Mouse (Mus musculus): ENCODE results near the gene Lipm. TPM values are rescaled to one million over a fixed set of nuclear protein-coding genes. Genes with fewer than 3 reads are reported as not detected.

Lipm gene
- not detected for total RNA-seq (2021)

GRCm38 (mm10) chr19:34100633-34101032, at the start of gene Lipm:
TSS of gene Lipm (plus strand) at chr19:34100933.
- DNase-seq (ENCODE audit: low spot score in 2 of 2), result no peak
- intact Hi-C loops (cut with DNase I), result no loop called here

DNA sequence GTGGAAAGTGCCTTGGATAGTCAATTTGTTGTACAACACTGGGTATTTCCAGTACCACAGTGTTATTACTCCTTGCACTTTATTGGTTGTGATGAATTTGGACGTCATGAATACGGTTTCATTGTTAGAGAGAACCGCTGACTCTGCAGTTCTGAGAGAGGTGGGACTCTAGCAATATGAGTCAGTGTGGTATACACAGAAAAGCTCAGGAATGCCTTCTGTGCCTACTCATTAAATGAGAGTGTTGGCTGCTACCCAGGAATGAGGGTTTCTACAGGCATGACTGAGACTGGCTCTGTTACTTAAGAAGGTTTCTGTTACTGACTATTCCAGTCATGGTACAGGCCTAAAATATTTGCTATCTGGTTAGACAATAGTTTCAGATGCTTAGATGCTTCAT, 49.2 kb upstream of the Lipm start:
- intact Hi-C loops (cut with DNase I), result no loop called here
- DNase-seq (ENCODE audit: low spot score in 2 of 2), result no peak

DNA sequence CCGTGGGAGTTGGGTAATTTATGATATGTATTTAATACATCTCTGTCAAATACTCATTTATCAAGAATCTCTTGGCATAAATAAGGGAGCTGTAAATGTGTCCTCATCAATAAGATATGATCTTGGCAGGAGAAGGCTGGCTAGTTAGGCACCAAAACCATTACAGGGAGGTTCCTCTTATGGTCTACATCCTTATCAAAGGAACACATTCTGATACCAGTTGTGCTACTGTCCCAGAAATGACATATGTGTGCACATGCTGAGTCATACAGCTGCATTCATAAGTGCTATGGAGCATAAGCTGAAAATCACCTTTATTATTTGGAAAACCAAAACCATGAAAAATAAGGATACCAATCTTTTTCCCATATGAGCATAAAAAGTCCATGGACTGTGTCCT, 37.2 kb upstream of the Lipm start:
- intact Hi-C loops (cut with DNase I), result no loop called here
- no peak for DNase-seq (ENCODE audit: low spot score in 2 of 2)

DNA sequence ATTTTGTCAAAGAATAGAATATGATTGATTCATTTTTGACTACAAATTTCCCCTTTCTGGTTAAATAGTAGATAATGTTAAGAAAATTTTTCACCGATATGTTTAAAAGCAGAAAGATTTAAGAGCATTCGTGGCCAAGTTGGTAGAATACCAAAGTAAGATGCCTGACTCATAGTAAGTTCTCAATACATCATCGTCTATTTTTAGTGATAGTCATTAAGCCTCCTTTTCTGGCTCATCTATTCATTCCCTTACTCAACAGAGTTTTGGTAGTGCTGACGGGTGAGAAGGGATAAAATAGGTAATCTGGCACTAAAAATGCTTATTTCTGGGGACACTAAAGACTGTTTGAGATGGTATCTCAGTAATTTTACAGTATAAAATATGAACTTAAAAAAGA, 36.7 kb upstream of the Lipm start:
- no peak for DNase-seq (ENCODE audit: low spot score in 2 of 2)
- intact Hi-C loops (cut with DNase I), result no loop called here

DNA sequence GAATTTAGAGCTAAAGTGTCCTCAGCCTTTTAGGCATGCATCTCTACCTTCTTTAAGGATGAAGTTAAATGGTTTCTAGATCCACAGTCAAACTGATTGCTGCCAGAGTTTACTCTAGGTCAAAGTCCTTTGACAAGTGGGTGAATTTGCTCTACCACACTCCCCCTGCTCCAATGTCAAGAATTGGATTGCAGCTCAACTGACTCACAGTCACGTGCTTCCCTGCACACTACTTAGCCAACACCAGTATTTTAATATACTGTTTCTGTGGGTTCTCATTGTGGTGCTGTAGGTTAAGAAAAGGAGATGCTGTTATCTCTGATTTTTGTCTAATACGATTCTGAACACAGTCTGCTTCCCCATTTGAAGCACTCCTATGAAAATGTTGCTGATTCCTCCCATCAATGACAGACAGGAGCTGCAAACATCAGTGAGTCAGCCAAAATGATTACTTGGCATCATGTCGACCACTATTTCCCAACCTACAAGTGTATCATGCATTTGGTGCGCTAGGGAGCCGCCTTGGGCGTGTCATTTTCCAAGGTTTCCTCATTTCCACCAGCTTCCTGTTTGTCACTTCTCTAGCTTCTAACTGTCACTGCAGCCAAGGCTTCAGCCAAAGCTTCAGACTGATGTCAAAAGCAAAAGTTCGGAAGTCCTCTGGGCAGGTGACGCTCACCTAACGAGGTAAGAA, 33.8 kb upstream of the Lipm start, which contains the start of gene Lipn:
TSS of gene Lipn (plus strand) at position 580 of the 694 bp plus-strand sequence.
- DNase-seq (ENCODE audit: low spot score in 2 of 2), result no peak
- intact Hi-C loops (cut with DNase I), result no loop called here

GRCm38 (mm10) chr19:34074239-34074638, 26.5 kb upstream of the Lipm start:
- no peak for DNase-seq (ENCODE audit: low spot score in 2 of 2)
- intact Hi-C loops (cut with DNase I), result no loop called here

GRCm38 (mm10) chr19:34078130-34078529, 22.6 kb upstream of the Lipm start:
- intact Hi-C loops (cut with DNase I), result no loop called here
- DNase-seq (ENCODE audit: low spot score in 2 of 2), result no peak

DNA sequence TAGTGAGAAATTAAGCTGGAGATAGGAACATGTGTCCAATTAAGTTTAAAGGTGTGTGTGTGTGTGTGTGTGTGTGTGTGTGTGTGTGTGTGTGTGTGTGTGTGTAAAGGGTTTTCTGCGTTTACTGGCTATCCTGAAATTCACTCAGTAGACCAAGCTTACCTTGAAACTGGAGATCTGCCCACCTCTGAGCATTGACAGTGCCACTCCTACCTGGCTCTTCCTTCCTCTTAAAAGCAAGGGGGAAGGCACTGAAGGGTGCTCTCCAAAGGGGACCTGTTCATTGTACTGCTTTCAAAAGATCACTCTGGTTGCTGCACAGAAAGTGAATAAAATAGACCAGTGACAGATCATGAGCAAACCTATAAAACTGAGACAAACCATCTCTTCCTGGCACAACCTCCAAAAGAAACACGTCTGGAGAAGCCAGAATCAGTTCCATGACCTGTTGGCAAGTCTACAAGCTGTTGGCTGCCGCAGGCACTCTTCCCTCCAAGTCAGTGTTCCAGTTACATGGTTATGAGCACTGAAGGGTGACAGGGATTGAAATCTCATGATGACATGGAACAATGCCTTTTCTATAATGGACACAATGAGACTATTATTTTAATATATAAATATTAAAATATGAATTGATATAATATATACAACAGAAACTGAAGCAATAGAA, 11.6 kb upstream of the Lipm start:
- intact Hi-C loops (cut with DNase I), result no loop called here
- no peak for DNase-seq (ENCODE audit: low spot score in 2 of 2)

GRCm38 (mm10) chr19:34095381-34095780, 5.4 kb upstream of the Lipm start:
- intact Hi-C loops (cut with DNase I), result no loop called here
- no peak for DNase-seq (ENCODE audit: low spot score in 2 of 2)

- intact Hi-C loops (cut with DNase I), result no loop called here
- DNase-seq (ENCODE audit: low spot score in 2 of 2), result no peak
These were observed 4.5 kb upstream of the Lipm start for GRCm38 (mm10) chr19:34096228-34096627.

- intact Hi-C loops (cut with DNase I), result no loop called here
- no peak for DNase-seq (ENCODE audit: low spot score in 2 of 2)
These were observed 1.2 kb downstream of the Lipm start for GRCm38 (mm10) chr19:34101888-34102287.

DNA sequence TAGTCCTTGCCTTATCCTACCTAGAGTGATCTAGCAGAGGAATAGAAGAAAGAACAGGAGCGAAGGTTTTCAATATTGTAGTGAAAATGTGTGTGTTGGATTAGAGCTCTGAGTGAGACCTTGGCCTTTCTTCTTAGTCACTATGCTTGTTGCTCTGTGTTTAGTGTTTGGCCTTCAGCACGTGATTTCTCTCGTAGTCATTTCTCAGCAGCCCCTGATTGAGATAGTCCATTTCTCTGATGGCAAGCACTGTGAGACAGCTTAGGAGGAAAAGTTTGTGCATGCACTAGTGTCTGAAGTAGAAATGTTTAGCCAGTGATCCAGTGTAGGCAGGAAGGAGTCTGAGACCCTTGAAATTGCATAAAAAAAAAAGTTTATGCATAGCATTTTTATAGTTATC, 4.1 kb downstream of the Lipm start:
- DNase-seq (ENCODE audit: low spot score in 2 of 2), result no peak
- intact Hi-C loops (cut with DNase I), result no loop called here

- intact Hi-C loops (cut with DNase I), result no loop called here
- no peak for DNase-seq (ENCODE audit: low spot score in 2 of 2)
These were observed 18.4 kb downstream of the Lipm start for GRCm38 (mm10) chr19:34119102-34119501.

- intact Hi-C loops (cut with DNase I), result no loop called here
- no peak for DNase-seq (ENCODE audit: low spot score in 2 of 2)
These were observed 18.9 kb downstream of the Lipm start for GRCm38 (mm10) chr19:34119653-34120052.

DNA sequence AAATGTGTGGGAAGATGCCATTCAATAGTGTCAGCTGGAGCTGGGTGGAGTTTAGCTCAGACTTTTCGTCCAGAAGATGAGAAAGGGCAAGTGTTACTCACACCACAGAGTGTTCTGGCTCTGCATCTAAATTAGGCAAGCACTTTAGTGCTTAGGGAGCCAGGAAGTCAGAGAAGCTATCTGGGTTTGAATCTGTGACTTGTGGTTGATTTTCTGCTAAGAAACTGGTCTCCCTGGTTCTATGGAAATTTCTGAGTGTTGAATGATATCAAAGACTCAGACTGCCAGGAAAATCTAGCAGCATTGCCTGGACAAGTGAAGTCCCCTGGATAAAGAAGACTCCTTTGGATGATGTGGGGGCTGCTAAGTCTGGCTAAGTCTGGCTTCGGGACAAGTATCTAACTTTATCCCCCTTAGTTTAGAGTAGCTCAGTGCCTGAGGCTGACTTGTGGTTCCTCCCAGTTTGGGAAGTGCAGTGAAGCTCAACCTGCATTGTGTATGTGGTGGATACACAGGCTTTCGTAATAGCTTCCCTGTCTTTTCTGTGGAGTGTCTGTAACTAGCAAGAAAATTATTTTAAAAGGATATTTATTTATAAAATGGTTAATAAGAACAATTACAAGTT, 19.5 kb downstream of the Lipm start:
- intact Hi-C loops (cut with DNase I), result no loop called here

DNA sequence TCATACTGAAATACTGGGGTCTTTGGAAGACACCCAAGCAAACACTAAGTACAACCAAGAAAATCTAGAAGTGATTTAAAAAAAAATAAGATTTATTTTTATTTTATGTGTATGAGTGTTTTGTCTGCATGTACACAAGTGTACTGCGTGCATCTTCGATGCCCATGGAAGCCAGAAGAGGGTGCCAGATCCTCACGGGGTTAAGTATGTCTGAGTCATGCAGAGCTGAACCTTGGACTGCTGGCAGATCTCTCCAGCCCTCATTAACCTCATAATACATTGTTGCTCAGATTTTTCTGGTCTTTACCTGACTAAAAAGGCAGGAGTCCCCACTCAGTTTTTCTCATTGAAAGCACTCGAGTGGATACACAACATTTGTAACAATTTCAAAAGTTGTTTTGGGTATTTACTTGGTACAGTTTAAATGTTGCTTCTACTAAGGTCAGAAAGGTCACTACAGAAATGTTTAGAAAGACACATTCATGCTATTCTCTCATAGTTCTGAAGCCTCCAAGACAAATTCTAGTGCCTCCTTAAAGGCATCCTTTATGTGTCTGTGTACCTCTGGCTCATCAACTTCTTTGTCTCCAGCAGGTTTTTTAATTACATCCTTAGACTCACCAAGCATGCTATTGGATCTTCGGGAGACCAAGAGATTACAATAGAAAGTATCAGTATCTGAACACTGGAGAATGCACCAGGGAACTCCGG, 38.1 kb downstream of the Lipm start:
- DNase-seq (ENCODE audit: low spot score in 2 of 2), result no peak
- intact Hi-C loops (cut with DNase I), result no loop called here

More for the DNA sequence above, 19.5 kb downstream of the Lipm start:
- no peak for DNase-seq (ENCODE audit: low spot score in 2 of 2)

DNA sequence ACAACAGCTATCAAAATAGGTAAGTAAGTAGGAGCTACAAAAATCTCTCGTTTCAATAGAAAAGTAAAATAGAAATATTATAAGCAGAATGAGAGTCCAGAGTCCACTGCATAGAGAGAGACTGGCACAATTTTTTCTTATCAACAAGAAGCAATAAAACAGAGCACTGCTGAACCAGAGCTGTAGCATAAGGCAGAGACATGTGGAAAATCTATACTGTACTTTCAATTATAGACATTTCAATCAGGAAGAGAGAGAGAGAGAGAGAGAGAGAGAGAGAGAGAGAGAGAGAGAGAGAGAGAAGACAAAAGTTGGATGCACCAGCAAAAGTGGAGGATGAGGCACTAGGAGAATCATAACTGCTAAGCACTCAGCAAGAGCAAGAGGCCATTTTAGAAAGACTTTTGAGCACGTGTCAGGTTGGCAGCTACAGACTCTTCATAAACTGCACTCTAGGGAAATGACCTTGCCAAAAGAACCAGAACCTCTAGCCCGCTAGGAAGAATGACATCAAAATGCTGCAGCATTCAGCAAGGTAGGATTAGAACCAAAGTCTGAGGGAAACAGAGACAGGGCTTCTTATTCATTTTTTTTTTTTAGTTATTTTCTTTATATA, 38.8 kb downstream of the Lipm start:
- intact Hi-C loops (cut with DNase I), result loop anchor here (10.0 kb wide), 1 partner anchor 105 kb away; no protein-coding TSS in a partner anchor
- DNase-seq (ENCODE audit: low spot score in 2 of 2), result no peak

- intact Hi-C loops (cut with DNase I), result loop anchor here (10.0 kb wide), 1 partner anchor 96 kb away; no protein-coding TSS in a partner anchor
- no peak for DNase-seq (ENCODE audit: low spot score in 2 of 2)
These were observed 47.7 kb downstream of the Lipm start for GRCm38 (mm10) chr19:34148421-34148820.

GRCm38 (mm10) chr19:34151909-34152308, 51.2 kb downstream of the Lipm start:
- no peak for DNase-seq (ENCODE audit: low spot score in 2 of 2)
- intact Hi-C loops (cut with DNase I), result no loop called here

All from left cerebral cortex, postnatal 36 days (tissue).